Mouse (Mus musculus) liver, embryonic 14.5 days (tissue): Measurements from ENCODE around the gene Clcnka. TPM values are rescaled to one million over a fixed set of nuclear protein-coding genes. Genes with fewer than 3 reads are reported as not detected.

Experiments
- ATAC-seq: fragments of 200-750 bp; cut with Nextera tagmentation; 2 replicates; pipeline ENCODE4 v1.8.0; 2017; ENCODE audit warnings: moderate number of reproducible peaks, mild to moderate bottlenecking, moderate library complexity; ENCODE audit not compliant: insufficient read depth
- DNase-seq, 3 experiments: peaks; one replicate each; pipeline ENCODE4 v3.0.0-alpha.2; 2012 to 2013; ENCODE audit warnings: low read depth in 3 of 3, low spot score in 3 of 3
- H3K27ac ChIP-seq: fragments of 300-500 bp; sonication (generic); 2 replicates; pipeline ENCODE4 v1.5.1; 2014; ENCODE audit warnings: moderate library complexity, mild to moderate bottlenecking, control low read depth, inconsistent platforms
- H3K27me3 ChIP-seq: fragments of 300-500 bp; sonication (generic); 2 replicates; pipeline ENCODE4 v1.6.1; 2014; ENCODE audit warnings: mild to moderate bottlenecking, low read length, moderate library complexity; ENCODE audit not compliant: control insufficient read depth, insufficient read depth
- H3K36me3 ChIP-seq: fragments of 300-500 bp; sonication (generic); replicated peaks from 2 replicates; pipeline ENCODE4 v1.6.1; 2014; ENCODE audit warnings: low read depth; ENCODE audit not compliant: control insufficient read depth, insufficient read depth
- H3K4me1 ChIP-seq, 2 experiments: fragments of 200-500 bp in 1 of 2; fragments of 300-500 bp in 1 of 2; sonication (generic) in 1 of 2; replicated peaks; 2 replicates each; pipeline ENCODE4 v1.6.1; 2012 to 2014; ENCODE audit warnings: antibody characterized with exemption in 1 of 2, inconsistent platforms in 1 of 2, low read length in 1 of 2; ENCODE audit not compliant: control insufficient read depth in 2 of 2, insufficient read depth in 2 of 2
- H3K4me2 ChIP-seq: fragments of 300-500 bp; sonication (generic); 2 replicates; pipeline ENCODE4 v1.6.1; 2014; ENCODE audit warnings: low read depth, mild to moderate bottlenecking, control low read depth, moderate library complexity
- H3K4me3 ChIP-seq, 2 experiments: fragments of 200-500 bp in 1 of 2; fragments of 300-500 bp in 1 of 2; sonication (generic) in 1 of 2; 2 replicates each; pipeline ENCODE4 v1.5.1; 2012 to 2014; ENCODE audit warnings: low read depth in 2 of 2, low read length in 2 of 2, mild to moderate bottlenecking in 2 of 2, control low read depth in 1 of 2, inconsistent platforms in 1 of 2, moderate library complexity in 1 of 2; ENCODE audit not compliant: insufficient read depth in 1 of 2
- H3K9ac ChIP-seq: fragments of 300-500 bp; sonication (generic); replicated peaks from 2 replicates; pipeline ENCODE4 v1.6.1; 2014; ENCODE audit warnings: mild to moderate bottlenecking, control low read depth, moderate library complexity
- H3K9me3 ChIP-seq: fragments of 300-500 bp; sonication (generic); 2 replicates; pipeline ENCODE4 v1.6.1; 2016; ENCODE audit warnings: low read length, mixed read lengths; ENCODE audit not compliant: control insufficient read depth
- CTCF ChIP-seq: IDR thresholded peaks from 2 replicates; pipeline ENCODE4 v1.5.1; 2016; ENCODE audit warnings: antibody characterized with exemption, low read depth, control low read depth
- EP300 ChIP-seq: IDR thresholded peaks from 2 replicates; pipeline ENCODE4 v1.6.1; 2016; ENCODE audit warnings: antibody characterized with exemption, low read depth
- WGBS: fragments of 180-500 bp; shearing (Covaris S2); extraction: QIAGEN DNeasy Blood & Tissue Kit; methylation state at CpG from one replicate; pipeline ENCODE4 v1.1.7; 2014; ENCODE audit not compliant: insufficient replicate concordance; 5-methylcytosine and 5-hydroxymethylcytosine counted together
- polyA plus RNA-seq, 2 experiments: library from polyadenylated mRNA; depleted of rRNA in 1 of 2; stranded (reverse) in 1 of 2; unstranded in 1 of 2; fragments of >200 nt; fragmentation: Nextera tagmentation in 1 of 2; extraction: Ambion mirVana in 1 of 2; gene quantifications; 2 replicates each; pipeline versions ENCODE4 v1.2.1 to v1.2.3; 2012 to 2014

The Clcnka gene
- polyA plus RNA-seq, 2 experiments, result not detected

DNA sequence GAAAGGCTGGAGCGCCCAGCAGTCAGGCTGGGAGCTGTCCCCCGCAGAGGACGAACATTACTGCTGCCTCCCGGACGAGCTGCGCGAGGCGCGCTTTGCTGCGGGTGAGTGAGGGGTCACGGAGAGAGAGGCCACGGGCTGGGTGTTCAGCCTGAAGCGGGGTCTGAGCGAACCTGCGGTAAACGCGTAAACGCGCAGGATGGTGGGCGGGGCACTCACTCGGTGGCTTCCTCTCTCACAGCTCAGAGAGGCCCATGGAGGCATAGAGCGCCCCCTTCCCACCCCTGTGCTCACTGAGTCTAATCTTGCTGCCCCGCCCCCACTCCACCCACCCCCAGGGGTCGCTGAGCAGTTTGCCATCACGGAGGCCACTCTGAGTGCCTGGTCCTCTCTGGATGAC lies 16.1 kb downstream of the Clcnka start:
- WGBS, result 2% methylated on average over 19 of the region's 25 CpGs
- TF ChIP-seq CTCF (no peak), EP300 (no peak)
- peaks cover 34% of the 10 kb centered on the region for H3K27me3 ChIP-seq
- H3K4me2 ChIP-seq, result peak overlapping the region; percentile 33
- H3K9ac ChIP-seq, result no peak overlapping the region
- no peak for DNase-seq
- no peak overlapping the region for H3K4me3 ChIP-seq
- H3K36me3 ChIP-seq, result no peaks in the 10 kb centered on the region
- ATAC-seq, result no peak
- no peaks in the 10 kb centered on the region for H3K9me3 ChIP-seq
- no peak overlapping the region for H3K27ac ChIP-seq
- H3K4me1 ChIP-seq, result no peaks in the 10 kb centered on the region

DNA sequence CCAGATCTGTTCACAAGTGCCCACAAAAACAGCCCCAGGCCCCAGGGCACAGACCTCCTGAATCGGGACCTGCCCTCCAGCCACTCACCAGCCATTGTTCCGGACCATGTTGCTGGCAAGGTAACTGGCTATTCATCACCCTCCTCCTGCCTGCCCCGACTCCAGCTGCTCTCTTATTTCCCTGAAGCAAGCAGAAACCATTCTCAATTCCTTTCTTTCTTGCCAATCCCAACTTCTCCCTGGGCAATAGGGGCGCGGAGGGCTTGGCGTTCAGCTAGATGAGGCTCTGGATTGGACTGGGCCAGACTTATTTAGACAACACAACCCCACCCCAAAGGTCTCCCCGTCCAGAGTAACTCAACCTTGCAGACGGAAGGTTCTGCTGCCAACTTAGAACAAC lies 18.9 kb downstream of the Clcnka start:
- no peak for ATAC-seq

DNA sequence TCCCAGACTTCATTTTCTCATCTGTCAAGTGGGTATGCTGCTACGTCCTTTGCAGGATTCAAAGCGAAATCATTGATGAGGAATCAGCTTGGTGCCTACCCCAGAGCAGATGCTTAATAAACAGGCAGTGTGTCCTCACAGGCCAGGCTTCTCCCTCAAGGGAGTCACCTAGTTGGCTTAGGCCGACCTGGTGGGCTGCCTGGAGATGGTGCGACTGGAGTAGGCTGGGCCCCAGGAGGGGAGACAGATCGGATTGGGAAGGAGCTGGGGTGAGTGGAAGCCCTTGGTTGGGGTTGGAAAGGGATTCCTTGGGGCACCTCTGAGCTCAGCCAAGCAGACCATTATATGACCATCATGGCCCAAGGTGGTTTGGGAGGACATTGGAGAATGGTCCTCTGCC lies 26.1 kb downstream of the Clcnka start:
- Histone ChIP-seq H3K9me3 (no peaks in the 10 kb centered on the region), H3K27me3 (peaks cover 14% of the 10 kb centered on the region), H3K4me2 (no peak overlapping the region), H3K4me1 (no peaks in the 10 kb centered on the region), H3K27ac (no peak overlapping the region), H3K9ac (no peak overlapping the region), H3K36me3 (no peaks in the 10 kb centered on the region), H3K4me3 (no peak overlapping the region)
- no peak for ATAC-seq
- DNase-seq, result no peak
- no peak for TF ChIP-seq EP300
- TF ChIP-seq CTCF, result no peak
- WGBS, result 69% methylated on average over 5 of the region's 5 CpGs

More for the DNA sequence above, 18.9 kb downstream of the Clcnka start:
- Histone ChIP-seq H3K4me2 (no peak overlapping the region), H3K4me3 (no peak overlapping the region), H3K9ac (no peak overlapping the region), H3K27me3 (peaks cover 34% of the 10 kb centered on the region), H3K9me3 (no peaks in the 10 kb centered on the region), H3K36me3 (no peaks in the 10 kb centered on the region), H3K27ac (no peak overlapping the region), H3K4me1 (no peaks in the 10 kb centered on the region)
- DNase-seq, result no peak
- TF ChIP-seq EP300 (no peak), CTCF (no peak)
- 51% methylated on average over 8 of the region's 8 CpGs for WGBS

DNA sequence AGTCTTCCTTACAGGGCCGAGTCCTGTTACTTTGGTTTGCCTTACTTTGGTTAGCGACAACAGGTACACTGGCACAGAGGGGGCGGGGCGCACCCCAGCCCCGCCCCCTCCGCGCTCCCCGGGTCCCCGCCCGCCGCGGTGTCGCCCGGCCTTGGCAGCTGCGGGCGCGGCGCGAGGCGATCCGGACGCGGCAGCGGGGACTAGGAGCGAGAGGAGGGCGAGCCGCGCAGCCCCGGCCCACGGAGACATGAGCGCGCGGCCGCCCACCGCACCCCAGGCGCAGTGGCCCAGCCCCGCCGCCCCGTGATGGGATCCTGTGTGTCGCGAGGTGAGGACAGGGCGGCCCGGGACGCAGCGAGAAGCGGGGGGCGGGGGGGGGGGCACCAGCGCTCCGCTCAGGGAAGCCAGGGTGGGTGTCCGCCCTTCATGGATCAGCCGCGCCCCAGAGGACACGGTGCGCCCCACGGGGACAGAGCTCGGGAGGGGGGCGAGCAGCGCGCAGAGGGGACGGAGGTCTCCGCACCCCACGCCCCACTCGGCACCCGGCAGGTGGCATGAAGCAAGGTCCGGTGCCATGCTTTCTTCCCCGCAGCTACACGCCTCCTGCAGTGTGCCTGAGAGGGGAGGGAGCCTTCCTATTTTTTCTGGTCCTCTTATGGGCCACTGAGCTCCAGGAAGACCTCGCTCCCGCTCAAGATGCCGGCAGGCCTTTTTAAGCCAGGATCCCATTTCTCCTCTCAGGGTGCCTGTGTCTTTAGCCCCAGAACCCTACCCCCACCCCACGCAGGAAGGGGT lies 30.3 kb downstream of the Clcnka start, which contains the start of gene Fam131c:
TSS of gene Fam131c (plus strand) at position 224 of the 795 bp plus-strand sequence.
- Histone ChIP-seq H3K9ac (no peak within 1 kb of the TSS), H3K27ac (no peak within 1 kb of the TSS), H3K9me3 (no peaks in the 10 kb centered on the region), H3K36me3 (no peaks in the 10 kb centered on the region), H3K4me1 (no peaks in the 10 kb centered on the region), H3K27me3 (peaks cover 14% of the 10 kb centered on the region), H3K4me2 (peak within 1 kb of the TSS; percentile 56), H3K4me3 (peak within 1 kb of the TSS in 1 of 2 experiments; percentile 29; a peak in 3 of 4 replicates)
- TF ChIP-seq EP300, result no peak
- no peak for TF ChIP-seq CTCF
- DNase-seq (no peak), ATAC-seq (no peak)
- WGBS, result 3% methylated on average over 63 of the region's 71 CpGs

DNA sequence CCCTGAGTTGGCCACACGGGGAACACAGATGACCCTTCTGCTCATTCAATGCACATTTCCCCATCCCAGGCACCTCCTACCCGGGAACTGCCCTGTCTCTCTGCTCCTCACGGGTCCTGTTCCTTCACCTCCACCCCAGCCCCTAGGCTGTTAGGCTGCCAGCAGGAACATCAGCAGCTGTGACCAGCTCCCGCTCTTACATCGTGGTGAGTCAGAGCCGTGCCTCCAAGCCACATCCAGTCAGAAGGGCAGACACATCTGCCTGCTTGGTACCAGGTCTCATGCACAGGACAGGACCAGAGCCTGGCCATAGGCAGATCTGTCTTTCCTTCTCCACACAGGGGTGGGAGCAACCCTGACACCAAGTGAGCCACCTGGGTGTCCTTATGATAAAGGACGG lies 32.6 kb downstream of the Clcnka start:
- no peak for DNase-seq
- Histone ChIP-seq H3K36me3 (no peaks in the 10 kb centered on the region), H3K9ac (no peak overlapping the region), H3K4me1 (0 out of 4 replicates have a peak, but pooled peaks cover 0 to 3% of the 10 kb centered on the region in 2 experiments), H3K9me3 (no peaks in the 10 kb centered on the region), H3K27ac (no peak overlapping the region), H3K4me2 (no peak overlapping the region), H3K4me3 (no peak overlapping the region), H3K27me3 (peaks cover 14% of the 10 kb centered on the region)
- 33% methylated on average over 7 of the region's 7 CpGs for WGBS
- no peak for ATAC-seq
- TF ChIP-seq CTCF (no peak), EP300 (no peak)
